Mouse (Mus musculus): ENCODE results near the gene Padi6.

Gene Padi6

DNA sequence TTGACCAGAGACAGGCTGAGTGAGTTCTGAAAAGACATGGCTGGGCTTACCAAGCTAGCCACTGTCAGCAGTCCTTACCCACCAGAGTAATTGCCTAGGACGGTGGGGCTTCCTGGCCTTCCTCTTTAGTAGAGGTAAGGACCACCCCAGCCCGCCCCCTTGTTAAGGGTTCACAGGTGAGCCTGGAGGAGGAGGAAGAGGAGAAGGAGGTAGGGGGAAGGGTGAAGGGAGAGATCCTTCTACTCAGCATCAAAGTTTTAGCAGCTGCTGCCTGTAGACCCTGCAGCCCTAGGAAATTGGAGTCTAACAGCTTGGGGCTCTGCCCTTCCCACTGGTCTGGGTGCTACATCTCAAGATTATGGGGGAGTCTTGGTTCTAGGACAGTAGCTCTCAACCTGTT, at the start of gene Padi6:
TSS of gene Padi6 (minus strand) at position 101 of the 400 bp plus-strand sequence.
- DNase-seq: no peak

DNA sequence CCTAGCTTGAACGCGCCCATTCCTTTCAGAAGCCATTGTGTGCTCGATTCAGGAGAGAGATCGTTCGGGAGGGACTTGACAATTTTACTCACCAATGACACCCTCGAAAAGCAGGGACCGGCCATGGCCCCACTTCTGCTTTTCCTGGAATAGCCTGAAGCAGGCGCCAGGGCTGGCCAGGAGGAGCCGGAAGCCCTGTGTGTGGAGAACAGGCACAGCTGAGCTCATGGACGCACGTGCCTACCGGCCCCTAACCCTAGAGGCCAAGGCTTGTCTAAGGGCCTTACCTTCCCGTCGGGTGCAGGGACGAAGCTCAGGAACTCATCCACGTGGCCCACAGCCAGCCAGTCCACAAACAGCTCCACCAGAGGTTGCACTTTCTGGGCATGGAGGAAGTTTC, 48.6 kb upstream of the Padi6 start:
- DNase-seq: no peak

DNA sequence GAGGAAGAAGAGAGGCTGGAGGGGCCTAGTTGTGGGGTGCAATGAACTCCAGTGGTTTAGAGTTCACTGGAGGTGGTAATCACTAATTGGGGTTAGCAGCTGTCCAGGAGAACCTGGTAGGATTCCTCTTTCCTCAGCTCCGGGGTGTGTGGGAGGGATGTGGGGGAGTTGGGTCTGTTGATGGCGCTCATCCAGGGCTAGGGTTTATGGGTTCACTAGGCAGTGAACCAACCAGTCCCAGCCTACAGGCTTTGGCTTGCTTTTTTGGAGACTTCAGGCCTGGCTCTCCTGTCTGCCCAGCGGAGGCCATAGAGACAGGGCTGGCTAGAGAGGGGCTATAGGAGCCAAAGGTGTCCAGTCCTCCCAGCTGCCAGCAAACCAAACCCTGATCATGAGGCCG, 47.5 kb upstream of the Padi6 start:
- DNase-seq: no peak

- peak; percentile 79 for DNase-seq
Measured at GRCm38 (mm10) chr4:140788983-140789382, 46.5 kb upstream of the Padi6 start.

GRCm38 (mm10) chr4:140788264-140788663, 45.8 kb upstream of the Padi6 start:
- no peak for DNase-seq

GRCm38 (mm10) chr4:140787414-140787813, 45.0 kb upstream of the Padi6 start:
- peak; percentile 54 for DNase-seq

GRCm38 (mm10) chr4:140785217-140785616, 42.8 kb upstream of the Padi6 start:
- DNase-seq: no peak

GRCm38 (mm10) chr4:140784292-140784945, 42.0 kb upstream of the Padi6 start:
- DNase-seq: no peak

DNA sequence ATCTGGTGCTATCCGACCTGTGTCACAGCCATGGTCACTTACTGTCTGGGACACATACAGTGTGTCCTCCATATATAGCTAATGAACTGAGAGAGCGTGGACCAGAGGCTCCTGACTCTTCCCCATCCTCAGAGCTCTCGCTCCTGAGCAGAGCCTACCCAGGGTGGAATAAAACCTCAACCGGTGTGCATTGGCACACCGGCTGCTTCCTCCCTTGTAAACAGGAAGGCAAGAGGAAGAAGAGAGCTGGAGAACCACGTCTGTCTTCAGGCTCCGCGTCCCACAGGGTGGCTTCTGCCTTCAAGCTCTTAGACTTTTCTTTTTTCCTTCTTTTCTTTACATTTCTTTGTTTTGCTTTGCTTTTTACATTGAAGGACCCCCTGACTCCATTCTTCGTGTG, 40.4 kb upstream of the Padi6 start:
- DNase-seq: no peak

DNA sequence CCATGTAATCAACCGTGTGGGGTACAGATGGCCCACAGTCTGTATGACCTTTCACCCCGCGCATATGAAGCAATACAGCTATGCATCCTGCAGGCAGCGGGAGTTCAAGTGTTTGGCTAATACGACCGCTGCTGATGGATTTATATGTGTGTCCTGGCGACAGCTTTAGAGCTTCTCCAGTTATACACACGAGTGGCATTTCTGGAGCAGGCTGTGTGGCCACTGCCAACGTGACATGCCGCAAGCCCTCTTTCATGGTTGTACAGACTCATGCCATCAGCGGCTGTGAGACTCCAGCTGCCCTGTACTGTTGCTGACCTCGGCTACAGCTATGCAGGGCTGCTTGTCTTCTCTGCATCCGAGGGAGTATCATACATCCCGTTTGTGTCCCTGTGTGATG, 38.1 kb upstream of the Padi6 start:
- no peak for DNase-seq

DNA sequence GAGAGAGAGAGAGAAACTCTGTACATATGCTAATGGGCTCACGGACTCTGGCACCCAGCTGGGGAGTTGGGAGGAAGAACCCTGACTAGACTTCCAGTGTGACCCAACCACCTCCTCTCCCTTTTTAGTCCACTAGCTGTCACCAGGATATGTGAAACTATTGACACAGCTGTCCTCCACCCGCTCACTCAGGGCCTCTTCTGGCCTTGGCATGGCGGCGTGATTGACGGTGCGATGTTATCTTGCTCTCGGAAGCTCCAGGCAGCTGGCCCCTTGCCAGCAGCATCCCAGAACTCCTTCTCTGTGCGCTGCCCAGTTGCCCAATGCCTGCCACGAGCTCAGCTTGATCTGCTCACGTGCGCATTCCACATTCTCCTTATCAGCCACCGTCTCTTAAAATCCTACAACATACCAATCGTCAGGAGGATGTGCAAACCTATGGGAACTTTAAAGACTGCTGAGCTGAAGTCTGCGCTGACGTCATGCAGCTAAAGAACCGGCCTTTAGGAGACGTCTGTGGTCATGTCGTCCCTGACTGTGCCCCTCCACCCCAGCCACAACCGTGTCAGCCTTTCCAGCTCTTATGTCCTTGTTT, 37.5 kb upstream of the Padi6 start:
- peak; percentile 22 for DNase-seq

- DNase-seq: no peak
Measured at GRCm38 (mm10) chr4:140776623-140777022, 34.2 kb upstream of the Padi6 start.

DNA sequence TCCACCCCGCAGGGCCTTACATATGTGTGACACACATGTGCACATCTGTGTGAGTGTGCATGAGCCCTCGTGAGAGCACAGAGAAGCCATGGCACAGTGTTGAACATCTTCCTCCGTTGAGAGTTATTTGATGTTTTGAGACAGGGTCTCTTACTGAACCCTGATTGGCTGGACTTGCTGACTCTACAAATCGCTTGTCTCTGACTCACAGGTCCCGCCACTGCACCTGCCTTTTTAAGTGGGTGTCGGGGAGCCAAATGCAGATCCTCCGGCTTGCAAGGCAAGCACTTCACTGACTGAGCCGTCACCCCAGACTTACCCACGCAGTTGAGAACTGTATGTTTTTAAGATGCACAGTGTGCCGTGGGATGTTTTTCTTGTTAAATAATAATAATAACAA, 33.4 kb upstream of the Padi6 start:
- DNase-seq: no peak

GRCm38 (mm10) chr4:140774893-140775292, 32.5 kb upstream of the Padi6 start:
- no peak for DNase-seq

DNA sequence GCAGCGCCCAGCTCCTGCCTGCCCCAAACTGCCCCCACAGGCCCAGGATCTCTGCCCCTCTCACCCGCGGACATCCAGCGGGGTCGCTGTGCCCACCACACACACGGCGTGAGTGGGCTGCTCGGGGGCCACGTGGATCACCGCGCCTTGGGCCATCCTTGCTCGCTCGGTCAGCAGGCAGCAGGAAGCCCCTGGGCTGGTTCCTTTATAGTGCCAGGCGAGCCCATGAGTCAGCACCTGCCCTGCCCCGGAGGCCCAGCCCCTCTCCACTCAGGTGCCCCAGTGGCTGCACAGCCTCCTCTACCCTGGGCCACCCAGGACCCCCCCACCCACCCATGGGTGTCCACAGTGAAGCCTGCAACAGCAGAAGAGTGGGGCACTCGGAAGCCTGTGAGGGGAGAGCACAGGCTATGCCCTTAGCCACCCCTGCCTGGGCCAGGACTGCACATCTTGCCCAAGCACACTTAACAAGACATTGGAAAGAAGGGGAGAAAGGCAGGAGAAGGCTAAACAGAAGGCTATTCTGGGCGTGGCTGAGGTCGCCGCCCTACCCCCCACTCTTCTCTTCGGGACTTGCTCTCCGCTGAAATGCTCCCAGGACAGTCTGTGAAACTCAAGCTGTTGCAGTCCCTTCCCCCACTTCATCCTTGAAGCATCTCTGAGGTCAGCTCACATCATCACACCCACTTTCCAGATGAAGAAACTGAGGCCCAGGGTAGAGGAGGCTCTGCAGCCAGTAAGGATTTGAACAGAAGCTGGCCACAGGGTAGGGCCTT, 31.8 kb upstream of the Padi6 start, which contains the start of gene Padi4:
TSS of gene Padi4 (minus strand) at position 212 of the 776 bp plus-strand sequence.
- DNase-seq: no peak

- peak; percentile 18 for DNase-seq
Measured at GRCm38 (mm10) chr4:140771091-140771490, 28.6 kb upstream of the Padi6 start.

DNA sequence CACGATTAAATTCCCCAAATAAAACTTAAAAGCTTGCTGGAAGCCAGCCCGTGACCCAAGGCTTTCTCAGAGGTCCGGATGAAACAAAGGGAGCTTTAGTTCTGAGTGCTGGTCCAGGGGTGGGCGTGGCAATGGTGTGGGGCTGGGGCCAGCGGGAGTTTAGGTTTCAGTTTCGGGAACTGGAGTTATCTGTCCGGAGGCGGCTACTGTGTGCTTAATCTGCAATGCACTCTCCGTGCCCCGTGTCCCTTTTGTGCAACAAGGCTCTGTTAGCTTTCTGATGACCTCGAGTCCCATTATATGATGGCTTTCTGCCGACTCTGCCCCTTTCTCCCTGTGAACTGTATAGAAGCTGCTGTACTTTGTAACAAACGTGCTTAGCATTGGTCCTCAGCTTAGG, 28.0 kb upstream of the Padi6 start:
- DNase-seq: peak; percentile 66

DNA sequence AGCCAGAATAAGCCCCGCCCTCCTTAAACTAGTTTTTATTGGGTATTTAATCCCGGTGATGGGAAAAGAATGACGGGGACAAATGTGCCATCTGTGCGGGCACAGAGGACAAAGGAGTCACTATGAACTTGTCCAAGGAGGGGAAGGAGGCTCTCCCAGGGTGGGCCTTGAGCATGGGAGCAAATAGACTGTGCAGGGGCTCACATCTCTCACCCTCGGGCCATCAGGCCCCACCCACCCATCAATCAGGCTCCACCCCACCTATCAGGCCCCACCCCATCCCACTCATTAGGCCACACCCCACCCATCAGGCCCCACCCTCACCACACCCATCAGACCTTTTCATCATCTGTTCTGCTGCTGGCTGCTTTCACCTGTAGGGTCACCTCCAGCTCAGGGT, 26.5 kb upstream of the Padi6 start:
- no peak for DNase-seq

DNA sequence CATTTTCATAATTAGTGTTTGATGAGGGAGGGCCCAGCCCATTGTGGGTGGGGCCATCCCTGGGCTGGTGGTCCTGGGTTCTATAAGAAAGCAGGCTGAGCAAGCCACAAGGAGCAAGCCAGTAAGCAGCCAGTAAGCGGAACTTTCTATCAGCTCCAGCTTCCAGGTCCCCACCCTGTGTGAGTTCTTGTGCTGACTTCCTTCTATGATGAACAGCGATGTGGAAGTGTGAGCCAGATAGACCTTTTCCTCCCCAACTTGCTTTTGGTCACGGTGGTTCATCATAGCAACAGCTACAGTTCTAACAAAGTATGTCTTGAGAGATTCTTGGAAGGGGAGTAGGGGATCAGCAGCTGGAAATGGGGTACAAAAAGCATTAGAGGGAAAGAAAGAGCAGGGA, 23.5 kb upstream of the Padi6 start:
- DNase-seq: no peak

DNA sequence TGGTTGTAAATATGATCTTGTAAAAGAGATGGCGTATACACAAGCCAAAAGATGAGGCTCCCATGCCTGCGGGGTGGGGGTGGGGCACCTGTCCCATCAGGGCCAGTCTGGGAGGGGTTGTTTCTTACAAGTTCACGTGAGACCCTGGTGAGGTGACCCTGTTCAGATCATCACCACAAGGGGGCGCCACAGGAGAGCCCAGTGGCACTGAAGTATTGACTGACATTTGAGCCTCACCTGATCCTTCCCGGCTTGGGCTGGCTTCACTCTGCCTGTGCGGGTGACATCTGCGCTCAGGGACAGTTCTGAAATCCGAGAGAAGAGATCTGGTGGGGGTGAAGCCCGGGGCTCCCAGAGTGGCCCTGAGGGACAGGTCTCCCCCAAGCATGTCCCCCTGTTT, 20.7 kb upstream of the Padi6 start:
- DNase-seq: peak; percentile 75

GRCm38 (mm10) chr4:140761601-140762000, 19.2 kb upstream of the Padi6 start:
- peak; percentile 56 for DNase-seq

DNA sequence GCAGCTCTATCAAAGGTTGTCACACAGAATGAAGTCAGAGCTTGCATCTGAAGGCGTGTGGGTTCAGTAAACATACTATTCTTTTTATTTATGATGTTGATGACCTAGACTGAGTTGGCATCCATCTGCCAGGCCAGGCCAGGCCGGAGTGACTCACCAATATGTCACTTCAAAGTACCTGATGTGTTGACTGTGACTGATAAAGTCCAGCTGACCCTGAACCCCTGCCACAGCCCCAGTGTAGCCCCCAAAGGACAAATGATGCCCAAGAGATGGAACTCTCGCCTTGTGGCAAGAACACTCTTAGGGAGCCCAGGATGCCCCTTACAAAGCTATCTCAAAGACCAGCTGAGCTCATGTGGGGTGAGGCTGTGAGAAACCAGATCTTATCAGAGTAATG, 13.4 kb upstream of the Padi6 start:
- DNase-seq: no peak

DNA sequence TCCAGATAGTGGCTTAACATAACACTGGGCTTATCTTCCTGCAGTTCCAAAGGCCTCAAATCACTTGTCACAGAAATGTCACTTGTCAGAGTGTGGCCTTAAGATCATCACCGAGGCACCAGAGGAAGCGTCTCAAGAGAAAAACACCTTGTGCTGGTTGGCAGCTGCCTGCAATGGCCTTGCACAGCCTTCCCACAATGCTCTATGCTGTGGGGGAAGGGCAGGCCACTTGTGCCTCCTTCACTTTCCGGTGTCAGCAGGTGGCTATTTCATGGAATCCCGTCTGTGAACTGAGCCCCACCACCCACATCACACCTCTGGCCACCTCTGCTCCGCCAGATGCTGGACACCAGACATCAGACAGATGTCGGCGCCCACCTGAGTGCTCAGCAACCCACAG, 10.9 kb upstream of the Padi6 start:
- DNase-seq: no peak

DNA sequence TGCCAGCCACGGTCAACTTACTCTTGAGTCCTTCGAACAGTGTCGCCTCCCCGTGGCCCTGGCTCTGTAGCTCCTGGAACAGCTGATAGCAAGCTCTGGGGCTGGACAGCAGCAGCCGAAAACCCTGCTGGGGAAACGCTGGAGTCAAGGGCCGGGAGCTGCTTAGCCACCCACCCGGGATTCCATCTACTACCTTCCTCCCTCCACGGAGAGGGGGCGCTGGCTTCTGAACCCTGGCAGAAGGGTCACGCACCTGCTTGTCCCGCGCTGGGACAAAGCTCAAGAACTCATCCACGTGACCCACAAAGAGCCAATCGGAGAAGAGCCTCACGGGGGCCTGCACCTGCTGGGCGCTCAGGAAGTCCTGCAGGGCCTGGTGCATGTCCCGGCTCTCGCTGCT, 7.9 kb upstream of the Padi6 start:
- DNase-seq: peak; percentile 44

Measured in lung, postnatal 14 days (tissue).